Mouse (Mus musculus): ENCODE measurements around the gene Snx29. TPM values are rescaled to one million over a fixed set of nuclear protein-coding genes. Genes with fewer than 3 reads are reported as not detected.
A peak's percentile ranks its signal among the peaks of the same experiment; 100 is the strongest.

The Snx29 gene
- polyA plus RNA-seq, 2 experiments from 2014 or later: 11.7 to 16.1 TPM

DNA sequence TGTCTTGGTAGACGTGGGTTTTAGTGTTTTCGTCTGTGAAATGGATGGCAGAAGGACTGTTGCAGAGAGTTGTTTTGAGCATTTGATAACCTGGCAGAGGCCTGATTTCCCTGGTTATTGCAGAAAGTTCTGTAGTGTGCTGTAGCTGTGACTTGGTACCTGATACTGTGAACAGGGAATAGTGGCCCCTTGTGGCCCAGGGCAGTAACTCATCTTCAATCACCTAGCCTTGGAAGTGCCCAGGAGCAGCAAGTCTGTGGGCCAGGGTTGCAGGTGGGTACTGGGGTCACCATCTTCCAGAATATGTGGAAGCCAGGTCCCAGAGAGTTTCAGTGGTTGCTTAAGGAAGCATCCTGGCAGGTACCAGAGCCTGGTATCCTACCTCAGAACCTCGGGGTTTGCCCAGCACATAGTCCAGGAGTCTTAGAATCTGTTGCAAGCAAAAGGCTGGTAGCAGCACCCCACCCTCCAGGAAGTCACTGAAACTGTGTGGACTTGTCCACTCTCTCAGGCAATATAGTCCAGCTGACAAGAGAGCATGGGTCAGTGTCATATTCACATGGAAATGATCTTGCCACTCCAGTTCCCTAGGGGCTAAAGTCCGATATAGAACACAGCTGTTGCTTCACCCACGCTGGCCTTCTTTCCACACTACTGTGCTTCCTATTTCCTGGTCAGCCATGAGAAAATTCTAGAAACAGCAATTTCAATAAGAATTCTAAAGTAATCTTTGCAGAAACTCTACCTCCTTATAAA is 281.1 kb downstream of the Snx29 start:
- ATAC-seq: no peak

DNA sequence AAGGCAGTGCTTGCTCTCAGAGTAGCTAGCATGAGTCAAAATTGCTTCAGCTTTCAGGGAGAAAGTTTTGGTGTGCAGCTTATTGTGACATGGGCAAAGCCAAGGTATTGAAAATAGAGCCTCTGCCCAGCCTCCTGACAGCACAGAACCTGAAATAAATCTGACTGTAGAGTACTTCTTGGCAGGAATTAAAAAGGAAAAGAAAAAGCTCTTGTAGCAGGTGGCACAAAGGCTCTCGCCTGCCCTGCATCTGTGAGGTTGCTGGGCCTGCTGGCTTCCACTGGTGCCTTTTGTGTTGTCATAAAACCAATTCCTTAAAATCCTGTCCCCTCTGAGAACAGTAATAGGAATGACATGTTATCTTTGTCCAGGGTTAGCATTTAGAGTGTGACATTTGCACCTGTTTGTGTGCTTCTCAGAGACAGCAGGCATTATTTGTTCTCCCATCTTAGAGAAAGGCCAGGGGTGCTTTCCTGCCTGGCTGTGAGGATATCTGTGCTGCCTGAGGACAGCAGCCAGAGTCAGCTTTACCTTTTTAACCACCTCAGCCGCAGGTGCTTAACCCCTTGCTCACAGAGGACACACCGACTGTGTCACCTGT is 289.9 kb downstream of the Snx29 start:
- ATAC-seq: no peak

DNA sequence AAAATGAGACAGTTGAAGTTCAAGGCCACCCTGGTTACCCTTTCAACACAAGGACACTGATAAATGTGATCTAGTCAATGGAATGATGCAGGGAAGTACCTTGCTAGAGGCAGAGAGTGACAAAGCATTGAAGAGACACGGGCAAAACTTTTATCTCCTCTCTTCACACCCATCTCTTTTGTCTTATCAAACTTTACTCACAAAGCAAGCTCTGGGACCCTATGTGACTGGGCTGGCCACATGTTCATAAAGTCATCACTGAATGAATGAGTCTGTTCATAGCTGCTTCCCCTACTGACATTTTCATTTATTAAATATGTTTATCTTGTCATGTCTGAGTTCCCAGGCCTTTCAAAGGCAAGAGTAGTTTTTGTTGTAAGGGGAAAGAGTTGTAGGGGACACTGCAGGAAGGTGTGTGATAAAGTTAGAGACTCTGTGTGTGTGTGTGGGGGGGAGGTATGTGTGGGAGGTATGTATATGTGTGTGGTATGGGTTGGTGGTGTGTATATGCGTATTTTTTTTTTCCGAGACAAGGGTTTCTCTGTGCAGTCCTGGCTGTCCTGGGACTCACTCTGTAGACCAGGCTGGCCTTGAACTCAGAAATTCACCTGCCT is 291.8 kb downstream of the Snx29 start:
- no peak for ATAC-seq

DNA sequence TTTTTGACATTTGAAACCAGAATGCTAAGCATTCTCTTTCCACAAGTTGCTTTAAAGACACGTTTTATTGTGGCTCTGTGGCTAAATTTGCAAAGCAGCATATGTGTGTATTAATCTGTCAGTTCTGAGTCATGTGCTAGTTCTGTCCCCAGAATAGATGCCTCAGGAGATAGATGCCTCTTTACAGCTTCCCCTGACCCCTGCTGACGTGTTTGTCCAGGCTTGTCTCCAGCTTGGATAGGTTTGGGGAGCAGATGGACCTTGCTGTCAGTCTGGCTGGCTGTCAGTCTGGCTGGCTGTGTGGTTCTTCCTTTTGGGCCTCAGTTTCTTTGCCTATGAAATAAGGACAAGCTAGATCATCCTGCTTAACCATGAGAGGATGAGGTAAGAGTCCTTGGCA is 292.9 kb downstream of the Snx29 start:
- no peak for ATAC-seq

DNA sequence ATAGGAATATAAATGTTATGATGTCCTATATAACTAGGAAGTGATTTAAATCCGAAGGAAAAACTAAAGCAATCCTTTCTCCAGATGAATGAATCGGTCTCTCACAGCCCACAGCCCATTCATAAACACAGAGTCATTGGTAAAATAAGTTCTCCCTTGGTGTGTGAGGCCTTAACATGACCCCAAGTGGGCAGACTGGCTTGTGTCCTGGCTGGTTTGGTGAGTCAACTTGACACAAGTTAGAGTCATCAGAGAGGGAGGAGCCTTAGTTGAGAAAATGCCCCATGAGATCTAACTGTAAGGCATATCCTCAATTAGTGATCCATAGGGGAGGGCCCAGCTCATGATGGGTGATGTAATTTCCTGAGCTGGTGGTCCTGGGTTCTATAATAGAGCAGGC is 297.2 kb downstream of the Snx29 start:
- ATAC-seq: no peak

DNA sequence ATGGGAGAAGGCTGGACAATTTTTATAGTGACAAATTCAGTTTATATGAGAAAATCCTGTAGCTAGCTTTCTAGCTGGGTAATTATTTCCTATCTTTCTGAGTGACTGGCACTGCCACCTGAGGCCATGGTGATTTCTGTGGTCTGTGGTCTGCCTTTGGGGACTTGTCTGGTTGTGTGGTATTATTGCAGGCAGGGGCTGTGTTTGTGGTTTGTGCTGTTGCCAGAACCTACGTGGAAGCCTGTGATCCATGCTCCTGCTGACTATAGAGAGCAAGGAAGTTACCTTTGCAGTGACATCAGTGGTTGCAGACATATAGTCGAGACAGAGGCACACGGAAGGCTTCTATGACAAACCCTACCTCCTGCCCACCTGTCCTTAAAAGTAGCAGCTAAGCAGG is 298.3 kb downstream of the Snx29 start:
- ATAC-seq: no peak

DNA sequence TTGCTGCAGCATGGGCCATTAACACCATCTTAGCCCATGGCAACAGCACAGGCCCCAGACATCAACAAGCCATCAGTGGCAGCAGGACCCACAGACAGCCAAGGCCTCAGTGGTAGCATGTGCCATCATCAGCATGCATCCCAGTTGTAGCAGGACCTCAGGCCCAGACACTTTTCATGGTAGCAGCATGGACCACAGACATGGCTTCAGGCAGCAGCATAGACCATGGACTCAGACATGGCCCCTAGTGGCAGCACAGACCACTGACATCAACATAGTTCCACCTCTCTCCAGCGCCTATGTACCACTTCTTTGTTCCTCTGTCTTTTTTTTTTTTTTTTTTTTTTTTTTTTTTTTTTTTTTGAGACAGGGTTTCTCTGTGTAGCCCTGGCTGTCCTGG is 299.0 kb downstream of the Snx29 start:
- no peak for ATAC-seq

DNA sequence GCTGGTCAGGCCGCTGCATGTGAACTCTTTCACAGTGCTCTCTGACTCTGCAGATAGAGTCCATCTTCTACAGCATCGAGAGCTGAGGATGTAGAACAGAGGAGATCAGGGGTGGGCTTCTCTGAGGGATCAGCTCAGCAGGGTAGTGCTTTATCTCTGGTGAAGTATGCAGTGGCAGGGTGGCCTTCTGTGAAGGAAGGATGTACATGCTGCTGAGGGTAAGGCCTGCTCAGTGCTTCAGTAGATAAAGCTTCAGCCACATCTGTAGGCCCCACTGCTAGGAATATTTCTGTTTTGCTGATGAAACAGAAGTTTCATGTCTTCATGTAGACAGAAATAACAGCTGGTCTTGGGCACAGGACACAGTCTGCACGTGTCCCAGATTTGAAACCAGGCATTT is 300.3 kb downstream of the Snx29 start:
- no peak for ATAC-seq

DNA sequence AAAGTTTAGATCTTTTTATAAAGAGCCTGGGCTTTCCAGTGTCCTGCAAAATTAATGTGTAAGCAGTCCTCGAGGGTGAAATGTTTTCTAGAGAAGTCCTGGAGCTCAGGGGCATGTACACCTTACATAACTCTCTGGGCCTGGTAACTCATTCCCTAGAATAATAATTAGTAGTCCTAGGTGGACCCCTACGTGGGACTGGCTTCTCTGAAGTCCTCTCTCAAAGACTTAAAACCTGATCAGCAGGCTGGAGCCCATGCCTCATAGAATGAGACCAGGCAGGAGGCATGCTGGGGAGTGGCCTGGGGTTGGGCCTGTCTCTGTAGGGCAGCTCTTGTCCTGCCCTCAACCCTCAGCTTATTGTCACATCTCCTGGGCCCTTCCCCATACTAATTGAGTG is 301.4 kb downstream of the Snx29 start:
- ATAC-seq: no peak

DNA sequence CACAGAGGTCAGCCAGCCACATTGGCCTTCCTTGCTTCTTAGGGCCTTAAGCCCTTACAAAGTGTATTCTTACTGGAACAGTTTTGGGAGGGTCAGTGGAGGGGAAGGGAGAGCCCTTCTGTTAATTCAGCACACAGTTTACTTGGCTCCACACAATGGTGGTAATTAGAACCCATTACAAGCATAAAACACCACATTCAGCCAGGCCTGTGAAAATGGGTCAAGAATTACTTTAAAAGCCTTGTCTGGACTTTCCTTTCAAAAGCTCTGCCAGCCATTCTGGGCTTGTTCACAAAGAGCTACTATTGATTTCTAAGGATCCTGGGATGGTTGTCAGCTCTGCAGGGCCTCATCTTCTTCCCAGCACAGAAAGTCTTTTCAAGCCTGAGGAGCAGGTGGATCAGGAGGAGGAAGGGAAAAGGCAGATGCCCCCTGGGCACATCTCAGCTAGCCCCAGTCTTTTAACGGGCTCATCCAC is 303.3 kb downstream of the Snx29 start:
- no peak for ATAC-seq

DNA sequence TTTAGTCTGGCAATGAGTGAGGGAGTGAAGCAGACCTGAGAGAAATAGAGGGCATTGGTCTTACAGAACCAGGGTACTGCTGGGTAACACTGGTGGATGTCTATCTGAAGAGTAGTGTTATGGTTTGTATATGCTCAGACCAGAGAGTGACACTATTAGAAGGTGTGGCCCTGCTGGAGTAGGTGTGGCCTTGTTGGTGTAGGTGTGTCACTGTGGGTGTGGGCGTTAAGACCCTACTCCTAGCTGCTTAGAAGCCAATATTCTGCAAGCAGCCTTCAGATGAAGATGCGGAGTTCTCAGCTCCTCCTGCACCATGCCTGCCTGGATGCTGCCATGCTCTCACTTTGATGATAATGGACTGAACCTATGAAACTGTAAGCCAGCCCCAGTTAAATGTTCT is 303.9 kb downstream of the Snx29 start:
- ATAC-seq: no peak

DNA sequence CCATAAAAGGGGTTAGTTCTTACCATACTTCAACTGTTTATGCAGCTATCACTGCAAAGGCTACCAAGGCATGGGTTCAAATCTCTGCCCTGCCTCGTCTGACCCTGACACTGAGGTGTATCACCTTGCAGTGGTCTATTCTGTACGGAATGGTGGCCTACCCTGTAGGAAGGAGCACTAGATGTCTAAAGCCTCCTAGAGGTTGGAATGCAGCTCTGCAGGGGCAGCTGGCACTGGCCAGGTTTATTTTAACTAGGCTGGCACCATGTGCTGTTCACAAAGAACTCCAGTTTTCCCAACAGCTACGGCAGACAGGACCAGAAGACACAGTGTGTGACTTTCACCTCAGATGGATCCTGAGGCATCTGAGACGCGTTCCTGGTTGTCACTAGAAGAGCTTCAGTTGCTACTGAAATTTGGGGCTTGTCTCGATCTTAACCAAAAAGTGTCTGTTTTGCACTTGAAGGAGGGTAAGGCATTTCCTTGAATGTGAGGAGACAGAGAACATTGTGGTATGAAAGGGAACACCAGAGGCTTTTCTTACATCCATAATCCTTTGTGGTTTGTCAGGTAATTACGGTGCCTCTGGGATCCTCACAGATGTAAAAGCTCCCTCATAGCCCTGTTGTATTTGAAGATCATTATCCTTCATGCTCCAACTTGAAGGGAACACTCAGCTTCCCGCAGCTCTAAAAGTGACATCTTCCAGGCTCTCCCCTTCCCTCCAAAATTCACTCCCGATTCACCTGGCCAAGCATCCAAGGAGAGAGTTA is 305.3 kb downstream of the Snx29 start:
- no peak for ATAC-seq

DNA sequence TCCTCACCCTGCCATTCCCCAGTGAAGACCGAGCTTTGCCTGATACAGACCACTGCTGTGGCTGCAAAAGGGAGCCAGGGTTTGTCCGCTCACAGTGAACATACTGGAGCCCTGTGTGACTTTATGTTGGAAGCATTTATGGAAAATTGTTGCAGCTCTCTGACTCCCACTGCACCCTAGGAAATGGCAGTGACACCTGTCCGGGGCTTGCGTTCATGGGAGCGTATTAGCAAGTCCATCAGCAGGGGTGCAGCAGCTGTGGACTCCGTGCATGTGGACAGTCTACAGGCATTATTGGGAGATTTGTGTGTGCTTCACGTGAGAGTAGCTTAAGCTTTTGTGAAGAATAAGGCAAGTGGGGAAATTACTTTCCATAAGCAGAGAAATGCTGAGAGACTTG is 307.0 kb downstream of the Snx29 start:
- ATAC-seq: no peak

DNA sequence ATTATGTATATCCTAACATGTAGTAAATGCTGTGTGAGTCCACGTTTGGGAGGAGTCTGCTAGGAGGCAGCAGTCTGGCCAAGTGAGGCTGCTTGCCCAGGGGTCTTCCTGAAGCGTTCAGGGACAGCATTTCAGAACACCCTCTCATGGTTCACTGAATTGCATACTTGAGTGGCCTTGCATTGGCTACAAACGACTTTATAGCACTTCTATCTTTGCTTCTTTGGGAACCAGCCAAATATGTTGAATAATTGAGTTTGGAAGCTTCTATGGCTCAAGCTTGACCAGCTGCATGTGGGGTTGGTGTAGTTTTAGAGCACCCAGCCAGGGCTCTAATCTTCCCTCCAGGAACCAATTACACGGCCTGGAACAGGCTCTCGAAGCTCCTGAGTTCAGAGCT is 307.8 kb downstream of the Snx29 start:
- no peak for ATAC-seq

DNA sequence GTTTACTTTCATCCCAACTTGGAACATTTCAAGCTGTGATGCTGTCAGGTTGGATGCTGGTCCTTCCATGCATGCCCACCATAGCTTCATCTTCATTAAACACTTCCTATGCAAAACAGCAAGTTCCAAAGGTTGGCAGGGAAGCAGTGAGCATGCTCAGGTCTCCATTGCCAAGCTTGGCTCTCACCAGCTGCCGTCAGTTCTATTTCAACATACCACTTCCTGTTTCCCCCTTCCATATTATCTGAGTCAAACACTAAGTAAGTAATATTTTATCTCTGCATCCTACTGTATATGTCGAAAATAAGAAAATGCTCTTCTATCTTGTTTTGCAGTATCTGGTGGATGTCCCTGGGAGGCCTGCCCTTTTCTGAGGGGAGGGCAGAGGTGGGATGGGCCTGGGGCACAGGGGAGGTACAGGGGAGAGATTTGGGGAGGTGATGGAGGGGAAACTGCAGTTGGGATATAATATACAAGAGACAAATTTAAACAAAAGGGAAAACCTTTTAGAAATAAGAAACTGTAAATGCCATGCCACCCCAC is 309.6 kb downstream of the Snx29 start:
- peak; percentile 39 for ATAC-seq

DNA sequence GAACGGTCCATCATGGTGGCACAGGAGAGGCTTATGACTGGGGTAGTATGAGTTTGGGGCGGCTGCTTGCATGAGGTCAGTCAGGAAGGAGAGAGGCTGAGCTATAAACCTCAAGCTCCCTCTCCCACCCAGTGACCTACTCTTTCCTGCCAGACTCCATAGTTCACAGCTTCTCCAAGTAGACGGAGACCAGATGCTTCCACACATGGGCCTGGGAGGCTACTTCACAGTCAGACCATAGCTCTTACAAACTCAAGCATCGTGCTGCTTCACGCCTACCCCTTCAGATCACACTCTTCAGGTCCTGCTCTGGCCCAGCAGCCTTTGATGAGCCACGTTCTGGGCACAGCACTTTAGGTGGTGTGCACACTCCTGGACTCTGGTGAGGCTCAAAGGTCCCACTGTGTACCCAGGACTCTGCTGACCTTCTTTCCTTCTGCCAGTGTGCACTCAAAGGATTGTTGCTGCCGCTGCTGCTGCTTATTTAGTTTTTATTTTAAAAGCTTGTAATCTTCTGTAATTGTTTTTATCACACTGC is 313.6 kb downstream of the Snx29 start:
- no peak for ATAC-seq

DNA sequence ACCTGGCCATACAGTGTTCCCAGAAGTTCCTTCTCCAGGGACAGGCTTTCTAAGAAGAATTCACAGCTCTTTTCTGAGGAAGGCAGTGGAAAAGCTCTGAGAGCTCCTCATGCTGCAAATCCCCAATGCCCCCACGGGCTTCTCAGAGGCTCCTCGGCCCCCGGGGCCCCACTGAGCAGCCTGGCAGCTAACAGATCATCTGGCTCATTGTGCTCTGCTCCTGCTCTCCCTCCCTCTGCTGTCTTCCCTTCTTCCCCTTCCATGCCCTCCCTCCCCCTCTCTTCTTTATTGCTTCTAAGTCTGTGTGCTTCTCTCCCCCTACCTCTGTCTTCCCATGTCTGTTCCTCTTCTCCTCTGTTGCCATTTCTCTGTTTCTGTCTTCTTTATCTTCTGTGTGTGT is 314.2 kb downstream of the Snx29 start:
- no peak for ATAC-seq

DNA sequence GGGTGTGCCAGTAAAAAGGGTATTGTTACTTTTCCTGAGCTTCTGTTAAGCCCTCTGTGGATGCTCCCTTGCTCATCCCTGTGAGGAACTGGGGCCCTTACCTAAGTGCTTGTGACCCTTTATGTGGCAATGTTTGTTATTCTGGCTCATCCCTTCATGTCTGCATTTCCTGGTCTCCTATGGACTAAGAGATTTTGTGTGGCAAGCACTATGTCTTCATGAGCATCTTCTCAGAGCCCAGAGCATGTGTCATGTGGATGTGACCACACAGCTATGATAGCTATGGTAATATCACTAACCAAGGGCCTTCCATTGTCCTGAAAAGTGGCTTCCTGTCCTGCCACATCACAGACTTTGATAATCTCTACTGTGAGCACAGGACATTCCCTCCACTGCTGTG is 315.1 kb downstream of the Snx29 start:
- no peak for ATAC-seq

DNA sequence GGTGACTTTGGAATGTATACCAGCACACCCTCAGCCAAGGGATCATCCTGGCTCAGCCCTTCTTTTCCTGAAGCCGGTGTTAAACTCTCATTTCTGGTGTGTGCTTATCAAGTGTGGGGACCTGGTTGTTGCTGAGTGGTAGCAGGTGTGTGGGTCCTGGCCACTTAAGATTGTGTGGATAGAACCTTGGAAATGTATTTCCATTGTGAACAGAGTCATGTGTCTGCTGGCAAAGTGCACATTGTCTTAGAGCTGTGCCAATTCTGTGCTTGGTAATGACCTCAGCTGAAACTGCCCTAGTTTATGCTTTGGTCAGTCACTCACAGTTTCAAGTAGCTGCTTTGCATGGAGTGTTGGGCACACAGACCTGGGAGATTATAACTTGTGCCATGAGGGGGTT is 316.0 kb downstream of the Snx29 start:
- ATAC-seq: no peak

DNA sequence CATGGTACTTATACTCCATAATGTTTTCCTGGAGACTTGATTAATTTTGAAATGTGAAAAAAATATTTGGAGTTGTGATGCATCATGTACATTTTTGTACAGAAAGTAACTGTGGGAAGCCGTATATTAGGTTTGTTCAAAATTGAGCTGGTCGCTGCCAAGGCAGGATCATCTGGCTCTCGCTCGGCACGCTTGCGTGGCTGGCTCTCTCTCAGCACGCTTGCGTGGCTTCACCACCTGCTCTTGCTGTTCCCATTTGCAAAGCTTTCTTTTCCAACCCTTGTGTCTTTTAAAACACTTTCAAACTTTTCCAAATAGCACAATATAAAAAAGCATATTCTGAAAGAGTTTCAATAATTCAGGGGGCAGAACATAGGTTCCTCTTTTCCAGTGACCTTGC is 317.2 kb downstream of the Snx29 start:
- ATAC-seq: no peak

DNA sequence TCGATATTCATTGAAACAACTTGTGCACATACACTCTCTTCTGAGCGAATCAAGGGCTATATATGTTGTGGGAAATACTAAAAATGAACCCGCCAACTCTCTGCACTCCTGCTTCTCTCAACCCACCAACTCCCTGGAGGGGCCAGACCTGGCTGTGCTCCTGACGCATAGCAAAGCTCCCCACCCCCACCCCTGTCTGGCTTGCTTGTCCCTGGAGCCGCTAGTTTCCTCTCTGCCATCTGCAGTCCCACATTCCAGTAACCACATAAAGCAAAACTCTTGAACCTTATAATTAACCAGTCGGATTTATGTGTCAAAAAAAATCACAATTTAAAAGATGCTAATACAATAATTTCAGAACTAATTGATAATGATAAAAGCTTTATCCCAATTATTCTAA is 320.9 kb downstream of the Snx29 start:
- no peak for ATAC-seq

DNA sequence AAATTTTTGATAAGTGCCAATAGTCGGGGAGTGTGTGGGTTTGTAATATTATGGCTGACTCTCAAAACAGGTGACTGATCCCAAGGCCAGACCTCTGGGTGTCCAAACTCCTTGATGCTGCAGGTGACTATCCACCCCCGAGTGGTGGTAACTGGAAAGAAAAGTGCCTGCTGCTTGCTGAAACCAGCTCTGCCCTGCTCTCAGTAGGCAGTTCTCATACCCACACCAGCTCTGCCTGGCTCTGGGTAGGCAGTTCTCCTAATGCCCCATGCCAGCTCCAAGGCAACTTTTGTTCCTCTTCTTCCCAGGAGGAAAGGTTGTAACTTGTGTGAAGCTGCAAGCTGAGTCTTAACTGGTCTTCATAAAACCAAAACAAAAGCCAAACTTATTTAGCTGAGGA is 321.7 kb downstream of the Snx29 start:
- ATAC-seq: no peak

DNA sequence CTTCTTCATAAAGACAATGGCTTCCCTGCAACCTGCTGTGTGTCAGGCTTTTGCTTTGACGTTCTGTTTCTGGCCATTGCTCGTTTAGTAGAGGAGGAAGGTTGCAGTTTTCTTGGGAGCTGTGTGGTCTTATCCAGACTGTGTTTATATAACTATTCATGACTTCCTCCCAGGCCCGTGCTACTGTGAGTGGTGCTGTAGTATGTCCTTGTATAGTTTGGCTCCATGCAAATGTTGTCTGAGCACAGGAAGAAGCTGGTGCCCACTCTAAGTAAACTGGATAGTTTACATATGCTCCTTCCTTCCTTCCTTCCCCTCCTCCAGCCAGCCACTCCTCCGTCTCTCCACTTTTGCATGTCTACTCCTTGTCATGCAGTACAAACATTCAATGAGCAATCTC is 323.0 kb downstream of the Snx29 start:
- ATAC-seq: no peak
